24 mouse cellular contexts compared by ENCODE assay signal in the genomic region with DNA sequence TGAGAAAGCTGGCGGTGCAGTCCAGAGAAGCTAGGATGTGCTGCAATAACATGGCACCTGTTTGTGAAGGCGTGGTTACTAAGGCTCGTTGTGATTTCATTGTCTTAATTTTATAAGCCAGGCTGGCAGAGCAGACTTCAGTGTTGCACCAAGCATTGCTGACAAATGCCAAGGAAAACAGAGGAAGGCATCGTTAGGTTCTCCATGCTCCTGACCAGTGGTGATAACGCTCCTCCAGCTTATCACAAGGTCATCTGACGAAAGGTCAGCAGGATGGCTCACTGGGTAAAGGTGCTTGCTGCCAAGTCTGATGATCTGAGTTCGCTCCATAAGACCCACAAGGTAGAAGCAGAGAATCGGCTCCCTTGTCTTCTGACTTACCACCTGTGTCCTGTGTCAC. TPM values are rescaled to one million over a fixed set of nuclear protein-coding genes. Genes with fewer than 3 reads are reported as not detected.
DNase-seq lines count a peak whose midpoint lies in the region; ATAC-seq lines count a peak whose summit lies in the region.
"Had no signal": no experiment of that assay in that cellular context is flagged by ENCODE, and none has a peak within 500 bp of the region (broad histone marks: within the 10 kb centered on the region; RNA-seq: fewer than 3 reads in every experiment).

No protein-coding gene starts in this region.

- peak; percentile 13 for DNase-seq in adrenal gland, adult 2 months
- DNase-seq in adrenal gland, postnatal 4 days (ENCODE audit: low spot score in 2 of 2): no peak
- DNase-seq in heart, adult 11 months: peak; percentile 48
- no peak for DNase-seq in heart, embryonic 10.5 days (ENCODE audit: low spot score)
- DNase-seq in ovary, postnatal 10 days (ENCODE audit: low spot score): no peak
- DNase-seq: adrenal gland, postnatal 14 days; cerebellum, adult 11 months; cerebellum, adult 18-20 months; cerebellum, adult 8-10 months; cerebellum, adult 9-11 months; cerebellum, postnatal 14 days; cerebellum, postnatal 36 days; embryo, embryonic 11 days; forebrain, postnatal 0 days had no signal

- no peaks in the 10 kb centered on the region for H3K9me3 ChIP-seq in heart, embryonic 10.5 days
- H3K9me3 ChIP-seq in megakaryocyte, embryonic 14.5 days: no peaks in the 10 kb centered on the region
- H3K9me3 ChIP-seq: embryonic facial prominence, embryonic 13.5 days; embryonic facial prominence, embryonic 15.5 days; forebrain, embryonic 13.5 days; forebrain, embryonic 15.5 days had no signal

- H3K27ac ChIP-seq in heart, embryonic 10.5 days: no peak overlapping the region
- H3K27ac ChIP-seq: embryonic facial prominence, embryonic 13.5 days; embryonic facial prominence, embryonic 15.5 days; forebrain, embryonic 13.5 days; forebrain, embryonic 15.5 days had no signal

- 77% methylated on average over 8 of the region's 8 CpGs for WGBS in heart, embryonic 10.5 days

- H3K36me3 ChIP-seq in heart, embryonic 10.5 days: no peaks in the 10 kb centered on the region
- no peaks in the 10 kb centered on the region for H3K36me3 ChIP-seq in megakaryocyte, embryonic 14.5 days (replicated peaks; ENCODE audit: low read length)
- H3K36me3 ChIP-seq: embryonic facial prominence, embryonic 13.5 days; embryonic facial prominence, embryonic 15.5 days; forebrain, embryonic 15.5 days had no signal

- no peak overlapping the region for H3K4me3 ChIP-seq in heart, embryonic 10.5 days
- H3K4me3 ChIP-seq in megakaryocyte, embryonic 14.5 days (replicated peaks): peak overlapping the region; percentile 5
- H3K4me3 ChIP-seq: embryonic facial prominence, embryonic 13.5 days; embryonic facial prominence, embryonic 15.5 days; erythroblast, embryonic 14.5 days; forebrain, embryonic 13.5 days; forebrain, embryonic 15.5 days had no signal

- no peak for ATAC-seq in megakaryocyte, adult 5-6 weeks (ENCODE audit: poor library complexity, severe bottlenecking)
- ATAC-seq: forebrain, embryonic 13.5 days; forebrain, embryonic 15.5 days; forebrain, postnatal 0 days had no signal

- H3K4me1 ChIP-seq in heart, embryonic 10.5 days: peaks cover 9% of the 10 kb centered on the region; the same call in 1 of the 2 replicates
- no peaks in the 10 kb centered on the region for H3K4me1 ChIP-seq in megakaryocyte, embryonic 14.5 days
- H3K4me1 ChIP-seq: embryonic facial prominence, embryonic 15.5 days; forebrain, embryonic 13.5 days; forebrain, embryonic 15.5 days had no signal

- peaks cover 8% of the 10 kb centered on the region; the same call in 1 of the 2 replicates for H3K27me3 ChIP-seq in heart, embryonic 10.5 days (ENCODE audit: insufficient read depth, poor library complexity, severe bottlenecking)
- peaks cover 10% of the 10 kb centered on the region for H3K27me3 ChIP-seq in megakaryocyte, embryonic 14.5 days (replicated peaks)
- H3K27me3 ChIP-seq: forebrain, embryonic 15.5 days had no signal

RNA-seq across cellular contexts. Expression of a gene that starts 7.4 kb away (rescaled TPM):
- total RNA-seq in adrenal gland, adult 2 months (2021): under 1 TPM; 0.20 to 0.93 TPM
- 2.1 and 5.4 TPM in 2 replicates for polyA plus RNA-seq in adrenal gland, adult 2 months (2012; rRNA removed)
- 1 to 10 TPM in 1 of 2 experiments, under 1 TPM in 1; 0.81 to 1.3 TPM for total RNA-seq in adrenal gland, postnatal 4 days (2021)
- 1.4 and 2.4 TPM in 2 replicates for polyA plus RNA-seq in heart, embryonic 10.5 days (2016; fragmentation: Nextera tagmentation; extraction: Ambion mirVana)
- polyA plus RNA-seq in megakaryocyte, embryonic 14.5 days (2012; ENCODE audit: insufficient read depth, low replicate concordance): not detected in 2 replicates
- total RNA-seq in megakaryocyte, adult 5-6 weeks (2015): not detected in 2 replicates
- total RNA-seq in megakaryocyte, adult 5-6 weeks (2017): not detected in 2 replicates
- total RNA-seq: common myeloid progenitor, adult 5-6 weeks; MEL had no signal
- polyA plus RNA-seq: C2C12 had no signal

RNA-seq across cellular contexts. Expression of a gene that starts 59.0 kb away (rescaled TPM):
- total RNA-seq in adrenal gland, adult 2 months (2021): 10 to 100 TPM in 1 of 2 experiments, 1 to 10 TPM in 1; 7.3 to 16.3 TPM
- 52.1 and 66.8 TPM in 2 replicates for polyA plus RNA-seq in adrenal gland, adult 2 months (2012; rRNA removed)
- total RNA-seq in adrenal gland, postnatal 4 days (2021): 10 to 100 TPM; 29.1 to 39.4 TPM
- 50.5 and 62.0 TPM in 2 replicates for polyA plus RNA-seq in heart, embryonic 10.5 days (2016; fragmentation: Nextera tagmentation; extraction: Ambion mirVana)
- polyA plus RNA-seq in megakaryocyte, embryonic 14.5 days (2012; ENCODE audit: insufficient read depth, low replicate concordance): 27.8 and 42.4 TPM in 2 replicates
- 43.4 and 52.6 TPM in 2 replicates for total RNA-seq in megakaryocyte, adult 5-6 weeks (2015)
- total RNA-seq in megakaryocyte, adult 5-6 weeks (2017): 13.5 and 20.9 TPM in 2 replicates
- total RNA-seq: MEL had no signal

RNA-seq across cellular contexts. Expression of a gene that starts 59.8 kb away (rescaled TPM):
- total RNA-seq in adrenal gland, adult 2 months (2021): 10 to 100 TPM; 52.3 to 62.6 TPM
- polyA plus RNA-seq in adrenal gland, adult 2 months (2012; rRNA removed): 67.8 and 70.8 TPM in 2 replicates
- 10 to 100 TPM; 71.4 to 80.2 TPM for total RNA-seq in adrenal gland, postnatal 4 days (2021)
- polyA plus RNA-seq in heart, embryonic 10.5 days (2016; fragmentation: Nextera tagmentation; extraction: Ambion mirVana): 47.8 TPM in 2 replicates
- 5.3 and 9.7 TPM in 2 replicates for polyA plus RNA-seq in megakaryocyte, embryonic 14.5 days (2012; ENCODE audit: insufficient read depth, low replicate concordance)
- total RNA-seq in megakaryocyte, adult 5-6 weeks (2015): 94.3 and 108 TPM in 2 replicates
- total RNA-seq in megakaryocyte, adult 5-6 weeks (2017): 248 and 267 TPM in 2 replicates

Comparison
In these comparisons a context has a peak if more than half of its experiments do, and no peak if none do; other contexts are left out.
1. DNase-seq: peak in adrenal gland, adult 2 months (single experiment) and heart, adult 11 months (single experiment); none in adrenal gland, postnatal 4 days (0 of 2), heart, embryonic 10.5 days (single experiment) and ovary, postnatal 10 days (single experiment).